Mouse (Mus musculus): ENCODE data around the gene Gpc2. TPM values are rescaled to one million over a fixed set of nuclear protein-coding genes. Genes with fewer than 3 reads are reported as not detected.

Gene Gpc2
- 18.9 and 20.6 TPM in 2 replicates for polyA plus RNA-seq (2015; fragmentation: Nextera tagmentation; extraction: Ambion mirVana)

DNA sequence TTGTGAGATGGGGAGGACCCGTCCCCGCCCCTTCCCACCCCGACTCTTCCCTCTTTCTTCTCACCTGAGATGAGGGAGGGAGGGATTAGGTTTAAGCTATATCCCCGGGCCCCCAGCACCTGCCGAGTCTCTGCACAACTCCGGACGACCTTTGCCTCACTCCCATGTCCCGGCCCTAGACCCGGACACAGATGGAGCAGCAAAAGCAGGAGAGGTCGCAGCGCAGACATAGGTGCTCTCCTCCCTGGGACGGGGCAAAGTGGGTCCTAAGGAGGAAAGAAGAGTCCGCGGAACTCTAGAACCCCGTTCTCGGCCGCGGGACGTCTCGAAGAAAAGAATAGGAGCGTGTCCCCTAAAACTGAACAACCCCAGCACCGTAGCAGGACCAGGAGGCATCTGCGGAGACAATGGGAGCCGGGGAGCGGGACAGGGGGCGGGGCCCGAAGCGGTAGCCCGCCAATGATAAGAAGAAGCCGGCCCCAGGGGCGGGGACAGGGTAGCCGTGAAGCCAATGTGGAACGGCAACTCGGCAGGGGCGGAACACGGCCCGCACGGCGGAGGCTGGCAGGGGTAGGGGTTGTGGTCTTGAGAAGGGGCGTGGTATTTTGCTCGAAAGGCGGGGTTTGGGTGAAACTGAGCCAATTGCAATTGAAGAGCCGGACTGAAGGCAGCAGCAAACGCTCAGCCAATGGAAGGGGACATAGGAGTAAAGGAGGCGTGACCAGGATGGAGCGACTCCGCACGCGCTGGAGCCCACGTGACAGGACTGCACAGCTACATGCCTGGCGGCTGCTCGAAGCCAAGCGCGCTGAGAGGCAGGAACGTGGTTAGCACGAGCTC lies at the start of gene Gpc2, which contains the start of the genes Gm43720 and Stag3:
Gpc2 (minus strand) TSS at position 421 of the 840 bp plus-strand sequence.
Gm43720 (minus strand) TSS at position 374 of the 840 bp plus-strand sequence.
Stag3 (plus strand) TSS at position 656 of the 840 bp plus-strand sequence.
- ATAC-seq (ENCODE audit: borderline replicate concordance, extremely low read depth, low FRiP score, low TSS enrichment), result peak; percentile 99
- Histone ChIP-seq H3K4me1 (peaks cover 27% of the 10 kb centered on the region), H3K9ac (peak within 1 kb of the TSS; percentile 74), H3K4me2 (peak within 1 kb of the TSS; percentile 91), H3K9me3 (peaks cover 7% of the 10 kb centered on the region; the same call in 1 of the 2 replicates), H3K27ac (peak within 1 kb of the TSS; percentile 12; the same call in 1 of the 2 replicates), H3K36me3 (no peaks in the 10 kb centered on the region), H3K27me3 (no peaks in the 10 kb centered on the region), H3K4me3 (peak within 1 kb of the TSS; percentile 78)
- WGBS, result under 1% methylated on average over 56 of the region's 56 CpGs

DNA sequence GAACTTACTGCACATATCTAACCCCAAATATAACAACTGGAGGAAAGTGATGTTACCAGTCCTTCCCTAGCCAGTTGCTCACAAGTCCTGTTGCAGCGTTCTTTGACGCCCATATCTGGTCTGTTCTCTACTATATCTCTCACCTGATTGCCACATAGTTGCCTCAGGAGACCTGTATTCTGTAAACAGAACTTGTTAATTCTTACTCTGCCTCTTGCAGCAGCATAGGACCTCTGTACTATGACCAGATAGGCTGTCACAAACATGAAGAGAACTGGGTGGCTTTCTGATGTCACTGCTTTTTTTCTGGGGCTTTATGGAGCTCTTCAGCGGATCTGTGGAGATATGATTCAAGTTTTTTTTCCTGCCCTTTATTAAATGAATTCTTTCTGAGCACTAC lies 33.0 kb upstream of the Gpc2 start:
- H3K4me1 ChIP-seq, result no peaks in the 10 kb centered on the region
- no peaks in the 10 kb centered on the region for H3K9me3 ChIP-seq
- no peaks in the 10 kb centered on the region for H3K36me3 ChIP-seq
- H3K4me2 ChIP-seq, result no peak overlapping the region
- H3K27me3 ChIP-seq, result no peaks in the 10 kb centered on the region
- no peak overlapping the region for H3K27ac ChIP-seq
- no peak for ATAC-seq (ENCODE audit: borderline replicate concordance, extremely low read depth, low FRiP score, low TSS enrichment)
- no peak overlapping the region for H3K4me3 ChIP-seq
- 74% methylated on average over 3 of the region's 3 CpGs for whole genome bisulfite sequencing
- no peak overlapping the region for H3K9ac ChIP-seq

DNA sequence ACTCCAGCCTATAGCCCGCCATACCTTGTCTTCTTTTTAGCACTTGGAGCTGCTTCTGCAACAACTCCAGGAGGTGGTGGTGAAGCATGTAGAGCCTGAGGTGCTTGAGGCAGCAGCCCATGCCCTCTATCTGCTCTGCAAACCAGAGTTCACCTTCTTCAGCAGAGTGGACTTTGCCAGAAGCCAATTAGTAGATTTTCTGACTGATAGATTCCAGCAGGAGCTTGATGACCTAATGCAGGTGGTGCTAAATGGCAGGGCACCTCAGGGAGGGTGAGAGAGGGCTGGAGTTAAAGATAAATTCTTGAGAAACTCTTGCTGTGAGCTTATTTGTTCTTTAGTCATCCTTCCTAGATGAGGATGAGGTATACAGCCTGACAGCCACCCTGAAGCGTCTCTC lies 19.8 kb upstream of the Gpc2 start:
- Histone ChIP-seq H3K9ac (no peak overlapping the region), H3K4me1 (no peaks in the 10 kb centered on the region), H3K9me3 (no peaks in the 10 kb centered on the region), H3K4me2 (no peak overlapping the region), H3K27ac (no peak overlapping the region), H3K4me3 (no peak overlapping the region), H3K36me3 (no peaks in the 10 kb centered on the region), H3K27me3 (no peaks in the 10 kb centered on the region)
- ATAC-seq (ENCODE audit: borderline replicate concordance, extremely low read depth, low FRiP score, low TSS enrichment), result no peak
- WGBS, result 71% methylated on average over 2 of the region's 2 CpGs

DNA sequence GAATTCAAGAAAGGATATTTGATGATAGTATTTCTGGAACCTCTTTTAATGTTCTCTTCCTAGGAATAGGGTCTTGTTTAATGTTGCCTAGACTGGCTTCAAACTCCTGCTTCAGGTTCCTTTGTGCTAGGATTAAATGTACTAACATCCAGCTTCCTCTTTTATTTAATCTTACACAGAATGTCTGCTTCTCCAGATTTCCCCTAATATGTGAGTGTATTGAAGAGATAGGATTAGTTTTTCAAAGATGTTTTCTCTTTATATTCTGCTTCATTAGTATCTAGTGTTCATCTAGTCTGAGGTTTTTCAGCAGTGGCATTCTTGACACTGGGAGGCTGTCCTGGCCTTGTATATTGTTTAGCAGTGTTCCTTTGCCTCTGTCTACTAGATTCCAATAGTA lies 14.4 kb upstream of the Gpc2 start:
- no peaks in the 10 kb centered on the region for H3K9me3 ChIP-seq
- H3K4me1 ChIP-seq, result no peaks in the 10 kb centered on the region
- no peak for ATAC-seq (ENCODE audit: borderline replicate concordance, extremely low read depth, low FRiP score, low TSS enrichment)
- no peak overlapping the region for H3K4me2 ChIP-seq
- no peak overlapping the region for H3K4me3 ChIP-seq
- H3K27me3 ChIP-seq, result no peaks in the 10 kb centered on the region
- no peaks in the 10 kb centered on the region for H3K36me3 ChIP-seq
- no peak overlapping the region for H3K9ac ChIP-seq
- no peak overlapping the region for H3K27ac ChIP-seq

DNA sequence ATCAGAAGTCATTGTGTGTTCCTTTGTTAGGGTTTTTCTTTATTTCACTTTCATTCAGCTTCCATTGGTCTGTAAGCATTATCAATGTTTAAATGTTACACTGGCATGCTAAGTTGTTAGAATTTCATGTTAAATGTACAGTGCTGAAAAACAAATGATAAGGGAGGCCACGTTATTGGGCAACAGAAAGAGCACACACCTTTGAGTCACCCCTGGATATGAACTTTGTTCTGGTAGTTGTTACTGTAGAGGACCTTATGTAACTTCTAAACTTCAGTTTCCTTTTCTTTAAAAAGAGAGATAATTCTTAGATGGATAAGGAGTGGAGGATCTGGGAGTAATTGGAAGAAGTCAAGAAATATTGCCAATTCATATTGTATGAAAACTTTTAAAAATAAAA lies 11.8 kb upstream of the Gpc2 start:
- H3K9me3 ChIP-seq, result no peaks in the 10 kb centered on the region
- H3K27ac ChIP-seq, result no peak overlapping the region
- H3K9ac ChIP-seq, result no peak overlapping the region
- WGBS, result 63% methylated on average over 1 of the region's 1 CpGs
- no peak for ATAC-seq (ENCODE audit: borderline replicate concordance, extremely low read depth, low FRiP score, low TSS enrichment)
- H3K27me3 ChIP-seq, result no peaks in the 10 kb centered on the region
- H3K4me2 ChIP-seq, result no peak overlapping the region
- H3K36me3 ChIP-seq, result no peaks in the 10 kb centered on the region
- H3K4me1 ChIP-seq, result no peaks in the 10 kb centered on the region
- H3K4me3 ChIP-seq, result no peak overlapping the region

DNA sequence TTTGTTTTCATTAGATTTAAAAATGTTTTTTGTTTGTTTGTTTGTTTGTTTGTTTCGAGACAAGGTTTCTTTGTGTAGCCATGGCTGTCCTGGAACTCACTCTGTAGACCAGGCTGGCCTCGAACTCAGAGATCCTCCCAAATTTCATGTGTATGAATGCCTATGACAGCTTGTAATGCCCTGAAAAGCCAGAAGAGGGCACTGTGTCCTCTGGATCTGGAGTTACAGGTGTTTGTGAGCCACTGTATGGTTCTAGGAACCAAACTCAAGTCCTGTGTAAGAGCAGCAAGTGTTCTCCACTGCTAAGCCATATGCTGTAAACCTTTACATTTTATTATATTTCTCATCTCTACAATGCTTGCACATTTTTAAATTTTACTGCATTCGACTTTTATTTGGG lies 8.1 kb upstream of the Gpc2 start:
- Histone ChIP-seq H3K9ac (no peak overlapping the region), H3K4me2 (no peak overlapping the region), H3K27me3 (no peaks in the 10 kb centered on the region), H3K36me3 (no peaks in the 10 kb centered on the region), H3K4me1 (no peaks in the 10 kb centered on the region), H3K27ac (no peak overlapping the region), H3K4me3 (no peak overlapping the region), H3K9me3 (no peaks in the 10 kb centered on the region)
- no peak for ATAC-seq (ENCODE audit: borderline replicate concordance, extremely low read depth, low FRiP score, low TSS enrichment)
- 57% methylated on average over 3 of the region's 3 CpGs for WGBS

DNA sequence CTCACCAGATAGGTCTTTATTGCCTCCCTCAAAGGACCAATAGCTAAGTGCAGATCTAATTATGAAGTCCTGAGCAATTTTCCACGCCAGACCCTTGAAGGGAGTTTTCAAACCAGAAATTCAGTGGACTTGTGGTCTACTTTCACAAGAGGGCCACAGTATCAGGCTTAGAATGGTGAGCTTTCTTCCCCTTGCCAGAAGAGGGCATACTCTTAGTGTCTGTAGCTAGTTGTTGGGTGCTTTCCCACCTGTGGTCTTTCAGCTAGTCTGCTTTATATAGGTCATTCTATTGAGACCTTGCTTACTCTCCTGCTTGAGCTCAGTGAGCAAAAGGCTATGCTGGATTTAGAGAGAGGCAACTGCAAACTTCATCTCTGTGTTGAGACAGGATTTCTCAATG lies 3.7 kb upstream of the Gpc2 start:
- Histone ChIP-seq H3K9ac (no peak overlapping the region), H3K9me3 (peaks cover 7% of the 10 kb centered on the region; the same call in 1 of the 2 replicates), H3K4me3 (no peak overlapping the region), H3K27me3 (no peaks in the 10 kb centered on the region), H3K36me3 (no peaks in the 10 kb centered on the region), H3K4me1 (peaks cover 12% of the 10 kb centered on the region), H3K4me2 (no peak overlapping the region), H3K27ac (no peak overlapping the region)
- 61% methylated on average over 1 of the region's 1 CpGs for WGBS
- no peak for ATAC-seq (ENCODE audit: borderline replicate concordance, extremely low read depth, low FRiP score, low TSS enrichment)

DNA sequence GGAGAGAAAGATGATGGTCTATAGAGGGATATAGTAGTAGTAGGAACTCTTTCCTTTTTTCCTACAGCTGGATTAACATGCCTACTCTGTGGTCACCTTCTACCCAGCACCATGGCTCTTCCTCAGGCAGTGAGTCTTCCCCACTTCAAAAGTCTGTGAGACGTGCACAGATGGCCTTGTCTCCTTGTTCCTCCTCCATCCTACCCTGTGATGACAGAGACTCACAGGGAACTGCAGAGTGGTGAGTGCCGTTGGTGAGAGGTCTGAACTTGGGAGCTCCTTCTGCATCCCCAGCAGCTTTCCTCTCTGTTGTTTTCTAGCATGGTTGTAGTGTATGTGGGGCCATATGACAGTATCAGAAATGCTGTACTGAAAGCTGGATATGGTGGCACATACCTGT lies 2.0 kb upstream of the Gpc2 start:
- H3K4me2 ChIP-seq, result no peak overlapping the region
- no peak for ATAC-seq (ENCODE audit: borderline replicate concordance, extremely low read depth, low FRiP score, low TSS enrichment)
- no peaks in the 10 kb centered on the region for H3K27me3 ChIP-seq

DNA sequence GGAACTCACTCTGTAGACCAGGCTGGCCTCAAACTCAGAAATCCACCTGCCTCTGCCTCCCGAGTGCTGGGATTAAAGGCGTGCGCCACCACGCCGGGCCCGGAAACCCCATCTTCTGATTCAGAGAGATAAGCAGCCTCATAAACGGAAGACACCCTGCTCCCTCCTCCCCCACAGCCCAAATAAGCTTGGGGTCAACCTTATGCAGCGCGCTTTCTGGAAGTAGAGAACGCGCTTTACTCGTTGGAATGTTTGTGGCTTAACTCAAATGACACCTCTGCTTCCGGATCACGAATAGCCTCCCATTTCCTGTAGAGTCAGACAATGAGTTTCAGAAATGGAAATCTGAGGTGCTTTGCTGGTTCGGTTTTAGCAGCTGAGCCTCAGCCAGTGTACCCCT lies 1.0 kb upstream of the Gpc2 start:
- no peak for ATAC-seq (ENCODE audit: borderline replicate concordance, extremely low read depth, low FRiP score, low TSS enrichment)
- Histone ChIP-seq H3K4me3 (no peak overlapping the region), H3K27me3 (no peaks in the 10 kb centered on the region), H3K36me3 (no peaks in the 10 kb centered on the region), H3K4me1 (peaks cover 20% of the 10 kb centered on the region), H3K9me3 (peaks cover 7% of the 10 kb centered on the region; the same call in 1 of the 2 replicates), H3K4me2 (no peak overlapping the region), H3K27ac (no peak overlapping the region), H3K9ac (no peak overlapping the region)
- WGBS, result 86% methylated on average over 15 of the region's 15 CpGs

More for the DNA sequence above, 2.0 kb upstream of the Gpc2 start:
- no peak overlapping the region for H3K4me3 ChIP-seq
- 78% methylated on average over 2 of the region's 2 CpGs for WGBS
- no peak overlapping the region for H3K9ac ChIP-seq
- H3K27ac ChIP-seq, result no peak overlapping the region
- no peaks in the 10 kb centered on the region for H3K36me3 ChIP-seq
- peaks cover 17% of the 10 kb centered on the region for H3K4me1 ChIP-seq
- peaks cover 7% of the 10 kb centered on the region; the same call in 1 of the 2 replicates for H3K9me3 ChIP-seq

DNA sequence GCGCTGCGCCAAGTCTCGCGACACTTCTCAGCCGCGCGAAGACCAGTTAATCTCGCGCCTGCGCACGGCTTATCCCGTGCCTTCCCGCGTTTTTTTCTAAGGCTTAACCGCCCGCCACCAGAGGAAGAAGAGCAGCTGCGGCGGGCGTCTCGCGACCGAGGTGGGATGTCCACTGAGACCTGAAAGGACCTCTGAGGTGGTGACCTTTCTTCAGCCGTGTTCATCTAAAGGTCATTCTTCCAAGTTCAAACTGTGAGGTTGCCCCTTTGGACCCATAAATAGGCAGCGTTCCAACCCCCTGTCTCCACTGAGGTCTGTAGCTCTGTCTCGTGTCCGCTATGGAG lies 592 bp upstream of the Gpc2 start:
- H3K9me3 ChIP-seq, result peaks cover 7% of the 10 kb centered on the region; the same call in 1 of the 2 replicates
- H3K4me2 ChIP-seq, result peak overlapping the region; percentile 91
- H3K36me3 ChIP-seq, result no peaks in the 10 kb centered on the region
- H3K27me3 ChIP-seq, result no peaks in the 10 kb centered on the region
- WGBS, result 23% methylated on average over 26 of the region's 26 CpGs
- no peak overlapping the region for H3K9ac ChIP-seq
- no peak for ATAC-seq (ENCODE audit: borderline replicate concordance, extremely low read depth, low FRiP score, low TSS enrichment)
- H3K4me3 ChIP-seq, result peak overlapping the region; percentile 78
- H3K27ac ChIP-seq, result no peak overlapping the region
- H3K4me1 ChIP-seq, result peaks cover 24% of the 10 kb centered on the region

DNA sequence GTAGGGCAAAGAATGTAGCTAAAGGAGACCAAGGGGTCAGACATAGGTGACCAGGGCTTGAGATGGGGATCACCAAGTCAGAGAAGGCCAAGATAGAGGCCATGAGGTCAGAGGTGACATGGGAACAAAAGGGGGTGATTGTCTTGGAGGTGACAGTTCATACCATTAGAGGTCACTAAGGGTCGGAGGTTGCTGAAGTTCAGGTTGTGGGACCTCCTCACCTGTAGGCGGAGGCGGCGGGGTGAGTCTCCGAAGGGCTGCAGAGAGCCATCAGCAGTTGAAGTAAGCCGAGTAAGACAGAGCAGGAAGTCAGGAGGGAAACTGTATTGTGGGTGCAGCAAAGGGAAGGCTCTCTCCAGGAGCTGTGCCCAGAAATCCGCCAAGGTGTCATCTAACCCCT lies 1.8 kb downstream of the Gpc2 start:
- H3K4me3 ChIP-seq, result no peak overlapping the region
- H3K9ac ChIP-seq, result no peak overlapping the region
- no peak for ATAC-seq (ENCODE audit: borderline replicate concordance, extremely low read depth, low FRiP score, low TSS enrichment)
- H3K4me1 ChIP-seq, result peaks cover 27% of the 10 kb centered on the region
- WGBS, result 81% methylated on average over 7 of the region's 7 CpGs
- 0 out of 2 replicates have a peak overlapping the region, but pooled peaks have one; percentile 91 for H3K4me2 ChIP-seq
- H3K9me3 ChIP-seq, result peaks cover 7% of the 10 kb centered on the region; the same call in 1 of the 2 replicates
- H3K27me3 ChIP-seq, result no peaks in the 10 kb centered on the region
- H3K36me3 ChIP-seq, result no peaks in the 10 kb centered on the region
- no peak overlapping the region for H3K27ac ChIP-seq

DNA sequence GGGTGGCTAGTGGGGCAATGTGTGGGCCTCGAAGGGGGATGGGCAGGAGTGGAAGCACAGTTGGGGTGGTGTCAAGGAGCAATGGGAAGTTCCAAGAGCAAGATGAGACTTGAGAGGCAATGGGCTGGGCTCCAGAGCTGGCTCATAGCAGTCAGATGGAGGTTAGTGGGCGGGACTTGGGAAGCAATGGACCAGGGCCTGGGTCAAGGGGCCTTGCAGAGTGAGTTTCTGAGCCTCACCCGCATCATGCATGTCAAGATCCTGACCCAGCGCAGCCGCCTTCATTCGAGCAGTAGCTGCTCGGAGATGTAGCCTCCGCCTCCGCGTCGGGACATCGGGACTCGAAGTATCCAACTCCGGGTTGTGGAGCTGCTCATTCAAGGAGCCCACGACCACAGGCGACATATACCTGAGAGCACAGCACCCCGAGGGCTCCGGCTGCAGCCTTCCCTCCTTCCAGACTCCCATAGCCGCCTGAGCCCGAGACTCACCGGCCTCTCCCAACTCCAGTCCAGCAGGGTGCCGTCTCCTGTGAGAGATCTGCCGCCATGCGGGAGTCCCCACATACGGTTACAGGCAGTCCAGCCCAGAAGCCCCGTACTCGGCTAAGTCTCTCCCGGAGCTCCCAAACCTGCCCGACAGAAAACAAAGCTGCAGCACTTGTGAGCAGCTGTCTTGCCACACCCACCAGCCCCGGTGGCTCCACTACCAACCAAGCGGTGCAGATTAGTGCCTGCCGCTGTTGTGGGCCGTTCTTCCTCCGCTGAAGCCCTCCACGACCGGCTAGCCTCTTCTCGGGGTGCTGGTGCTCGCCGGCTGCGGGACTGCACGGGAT lies 4.4 kb downstream of the Gpc2 start:
- no peaks in the 10 kb centered on the region for H3K36me3 ChIP-seq
- H3K9ac ChIP-seq, result no peak overlapping the region
- no peak overlapping the region for H3K4me3 ChIP-seq
- H3K27ac ChIP-seq, result no peak overlapping the region
- peaks cover 2% of the 10 kb centered on the region; the same call in 1 of the 2 replicates for H3K9me3 ChIP-seq
- peaks cover 32% of the 10 kb centered on the region for H3K4me1 ChIP-seq
- H3K4me2 ChIP-seq, result peak overlapping the region; percentile 35
- H3K27me3 ChIP-seq, result peaks cover 10% of the 10 kb centered on the region
- ATAC-seq (ENCODE audit: borderline replicate concordance, extremely low read depth, low FRiP score, low TSS enrichment), result no peak
- WGBS, result 34% methylated on average over 41 of the region's 41 CpGs
